Mouse (Mus musculus): Measurements from ENCODE around the gene Klhl5. TPM values are rescaled to one million over a fixed set of nuclear protein-coding genes. Genes with fewer than 3 reads are reported as not detected.

The Klhl5 gene
- total RNA-seq, 2 experiments from 2014 or later: 14.3 to 15.1 TPM

DNA sequence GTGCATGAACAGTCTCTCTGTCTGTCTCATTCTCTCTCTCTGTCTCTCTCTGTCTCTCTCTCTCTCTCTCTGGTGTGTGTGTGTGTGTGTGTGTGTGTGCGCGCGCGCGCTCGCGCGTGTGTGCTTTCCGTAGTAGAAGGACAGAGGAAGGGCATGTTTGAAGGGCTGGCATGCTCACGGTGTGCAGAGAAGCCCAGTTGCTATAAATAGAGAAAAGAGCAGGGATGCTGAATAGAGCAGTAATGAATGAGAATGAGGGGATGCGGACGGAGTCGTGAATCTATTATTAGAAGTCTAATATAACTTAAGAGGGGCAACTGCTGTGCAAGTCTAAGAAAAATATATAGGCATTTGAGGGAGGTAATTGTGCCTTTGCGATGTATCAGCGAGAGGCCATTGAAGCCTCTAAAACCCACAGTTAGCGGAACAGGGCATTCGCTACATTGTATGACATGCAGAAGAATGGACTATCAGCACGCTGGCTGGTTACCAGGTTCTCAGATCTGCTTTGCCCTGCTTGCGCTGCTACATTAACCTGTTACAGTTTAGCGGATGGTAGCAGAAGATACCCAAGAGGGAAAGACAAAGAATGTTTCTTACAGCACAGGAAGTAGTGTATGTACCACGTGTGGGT, 73.9 kb downstream of the Klhl5 start:
- intact Hi-C loops (cut with DNase I): no loop called here
- DNase-seq: no peak

DNA sequence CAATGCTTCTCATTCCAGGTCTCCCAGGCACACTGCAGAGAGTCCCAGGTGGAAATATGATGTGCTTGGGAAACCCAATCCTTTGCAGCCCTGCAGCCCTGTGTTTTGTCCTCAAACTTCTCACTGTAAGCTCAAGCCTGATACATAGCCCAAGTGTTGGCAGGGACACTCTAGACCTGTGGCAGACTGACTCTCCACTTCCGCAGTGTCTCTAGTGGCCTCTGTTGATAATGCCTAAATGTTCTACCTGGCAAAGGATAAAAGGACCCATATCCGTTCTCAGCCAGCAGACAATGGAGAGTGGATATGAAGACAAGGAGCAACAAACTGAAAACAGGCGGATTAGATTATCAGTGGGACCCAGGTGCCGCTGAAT, 74.4 kb downstream of the Klhl5 start:
- intact Hi-C loops (cut with DNase I): no loop called here
- DNase-seq: no peak

DNA sequence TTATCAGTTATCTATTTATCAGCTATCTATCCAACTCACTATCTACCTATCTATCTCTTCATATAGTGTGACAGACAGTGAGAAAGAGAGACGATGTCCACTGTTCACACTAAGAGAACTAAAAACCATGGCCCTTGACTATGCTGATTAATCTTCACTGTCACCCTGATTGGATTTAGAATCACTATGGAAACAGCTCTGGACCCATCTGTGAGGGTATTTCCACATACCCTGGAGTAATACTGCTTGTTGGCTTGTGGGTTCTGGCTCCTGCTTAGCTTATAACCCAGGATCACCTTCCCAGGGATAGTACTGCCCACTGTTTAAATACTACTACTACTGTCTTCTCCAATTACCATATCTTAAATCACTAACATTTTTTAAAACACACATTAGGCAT, 74.9 kb downstream of the Klhl5 start:
- no peak for DNase-seq
- intact Hi-C loops (cut with DNase I): no loop called here

DNA sequence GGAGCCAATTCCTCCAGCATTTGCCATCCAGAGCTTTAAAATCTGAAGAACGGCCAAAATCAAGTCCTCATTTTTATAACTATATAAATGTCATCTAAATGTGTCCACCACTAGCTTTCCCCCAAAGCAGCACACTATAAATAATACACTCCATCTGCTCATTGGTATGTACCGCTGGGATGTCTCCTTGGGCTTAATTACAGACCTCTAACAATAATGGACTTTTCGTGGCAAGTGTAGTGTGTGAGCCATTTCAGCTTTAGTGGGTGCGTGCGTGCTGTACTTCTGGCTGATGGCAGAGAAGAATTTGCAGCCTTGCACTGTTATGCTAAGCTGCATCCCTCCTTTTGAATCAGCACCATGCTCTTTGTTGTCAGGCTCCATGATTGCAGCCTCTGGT, 84.3 kb downstream of the Klhl5 start:
- no peak for DNase-seq
- intact Hi-C loops (cut with DNase I): no loop called here

DNA sequence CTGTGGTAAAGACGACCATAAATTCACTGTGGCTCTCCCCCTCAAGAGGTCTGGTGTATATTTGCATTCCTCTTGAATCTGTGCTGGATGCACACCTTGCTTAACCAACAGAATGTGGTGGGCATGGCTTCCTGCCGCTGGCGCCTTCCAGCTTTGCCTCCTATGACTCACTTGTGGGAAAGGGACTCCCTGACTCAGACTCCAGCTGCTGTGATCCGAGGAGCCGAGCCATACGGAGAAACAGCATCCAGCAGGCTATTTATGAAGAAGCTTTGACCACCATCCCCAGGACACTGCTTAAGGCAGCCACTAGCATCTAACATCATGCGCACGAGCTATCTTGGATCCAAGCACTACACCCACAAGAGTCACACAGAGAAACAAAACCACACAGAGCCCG, 87.1 kb downstream of the Klhl5 start:
- DNase-seq: no peak
- intact Hi-C loops (cut with DNase I): no loop called here

DNA sequence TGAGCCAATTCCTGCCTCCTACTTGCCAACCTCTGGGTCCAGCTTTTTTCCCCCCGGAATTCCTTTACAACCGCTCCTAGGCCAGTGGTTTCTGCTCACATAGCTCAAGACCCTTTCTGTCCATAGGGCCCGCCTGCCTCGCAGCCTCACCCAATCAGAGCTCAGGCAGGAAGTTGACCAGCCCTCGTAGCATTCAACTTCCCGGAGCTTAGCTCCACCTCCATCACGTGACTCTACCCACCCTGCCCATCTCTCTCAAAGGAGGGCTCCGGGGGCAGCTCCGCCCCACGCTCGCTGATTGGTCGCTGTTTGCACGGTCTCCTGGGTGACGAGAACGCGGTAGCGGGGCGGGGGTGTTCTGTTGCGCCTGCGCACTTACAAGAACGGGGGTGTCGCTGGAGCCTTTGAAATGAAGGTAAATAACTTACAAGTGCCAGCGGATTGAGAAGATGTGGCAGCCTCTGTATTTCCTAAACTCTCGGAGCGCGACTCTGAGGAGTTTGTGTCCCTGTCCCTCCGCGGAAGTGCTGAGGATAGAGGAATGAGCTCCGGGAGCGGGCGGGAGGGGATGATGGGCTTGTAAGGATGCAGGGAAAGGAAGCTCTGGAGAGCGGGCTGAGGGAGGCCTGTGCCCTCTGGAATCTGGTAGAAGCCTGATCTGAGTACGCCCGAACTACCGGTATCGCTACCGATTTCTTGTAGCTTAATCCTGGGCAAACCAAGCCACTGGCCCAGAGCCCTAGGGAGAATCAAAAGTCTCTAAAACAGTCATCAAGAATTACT, 92.2 kb downstream of the Klhl5 start, which contains the start of gene Wdr19:
TSS of gene Wdr19 (plus strand) at position 351 of the 783 bp plus-strand sequence.
- peak; percentile 94 for DNase-seq
- intact Hi-C loops (cut with DNase I): loop anchor here (5.0 kb wide), 1 partner anchor 42 kb away; no protein-coding TSS in a partner anchor

DNA sequence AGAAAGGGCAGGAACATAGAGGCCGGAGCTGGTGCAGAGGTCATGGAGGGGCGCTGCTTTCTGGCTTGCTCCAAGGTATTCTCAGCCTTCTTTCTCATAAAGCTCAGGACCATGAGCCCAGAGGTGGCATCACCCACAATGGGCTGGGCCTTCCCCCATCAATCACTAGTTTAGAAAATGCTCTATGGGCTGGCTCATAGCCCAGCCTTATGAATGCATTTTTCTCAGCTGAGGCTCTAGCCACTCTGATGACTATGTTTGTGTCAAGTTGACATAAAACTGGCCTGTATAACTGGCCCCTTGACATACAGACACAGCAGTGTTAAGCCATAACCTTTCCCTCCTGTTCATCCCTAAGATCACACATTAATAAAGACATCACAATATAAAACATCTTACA, 97.4 kb downstream of the Klhl5 start:
- intact Hi-C loops (cut with DNase I): no loop called here
- no peak for DNase-seq

DNA sequence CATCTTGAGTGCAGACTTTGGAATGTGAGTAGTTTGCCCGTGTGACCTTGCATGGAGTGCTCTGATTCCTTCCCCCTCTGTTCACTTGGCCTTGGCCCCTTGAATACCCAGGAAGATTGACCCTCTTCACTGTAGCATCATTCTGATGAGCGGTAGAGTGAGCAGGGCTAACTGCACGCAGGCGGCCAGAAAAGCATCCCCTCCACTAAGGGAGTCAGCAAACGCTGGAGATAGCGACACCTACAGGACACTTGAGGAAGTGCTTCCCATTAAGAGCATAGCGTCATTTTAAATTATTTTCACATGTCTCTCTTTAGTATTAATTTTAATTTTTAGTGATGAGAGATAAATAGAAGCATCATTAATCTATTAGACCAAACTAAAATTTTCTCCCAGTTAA, 106.0 kb downstream of the Klhl5 start:
- intact Hi-C loops (cut with DNase I): loop anchor here (1.0 to 10.0 kb wide), 3 partner anchors 139 to 329 kb away; no protein-coding TSS in a partner anchor
- peak; percentile 40 to 54 for DNase-seq

Other genes starting within 250 kb of the Klhl5 start
- gene Tlr1, start 174.0 kb upstream of the Klhl5 start, total RNA-seq (2021): under 1 TPM; 0.39 to 0.68 TPM
- gene Tlr6, start 147.4 kb upstream of the Klhl5 start, total RNA-seq (2021): under 1 TPM; 0.94 to 0.98 TPM
- gene Fam114a1, start 137.5 kb upstream of the Klhl5 start, total RNA-seq (2021): 10 to 100 TPM; 16.4 to 16.8 TPM
- gene Tmem156, start 15.4 kb upstream of the Klhl5 start, total RNA-seq (2021): under 1 TPM in 1 of 2 experiments, not detected in 1; 0.30 TPM
- gene Wdr19, start 92.2 kb downstream of the Klhl5 start, total RNA-seq (2021): 1 to 10 TPM; 1.6 to 1.7 TPM
- gene Rfc1, start 228.1 kb downstream of the Klhl5 start, total RNA-seq (2021): 10 to 100 TPM; 31.1 to 42.5 TPM
- gene Klb, start 240.8 kb downstream of the Klhl5 start, total RNA-seq (2021): under 1 TPM; 0.14 to 0.36 TPM